Mouse (Mus musculus) kidney, adult 11 months (tissue): ENCODE measurements around the gene Gipc3.
A peak's percentile ranks its signal among the peaks of the same experiment; 100 is the strongest.

Source experiments
- DNase-seq: peaks from one replicate; pipeline ENCODE4 v3.0.0; 2022

The Gipc3 gene

GRCm38 (mm10) chr10:81319741-81320549 lies 23.1 kb downstream of the Gipc3 start:
- peak; percentile 56 for DNase-seq

- no peak for DNase-seq
Observed at GRCm38 (mm10) chr10:81319330-81319699, 23.8 kb downstream of the Gipc3 start.

- DNase-seq: peak; percentile 49
Observed at GRCm38 (mm10) chr10:81318589-81319329, 24.3 kb downstream of the Gipc3 start.

- DNase-seq: peak; percentile 78
Observed at GRCm38 (mm10) chr10:81317273-81317672, 25.8 kb downstream of the Gipc3 start.

GRCm38 (mm10) chr10:81316338-81317060 lies 26.6 kb downstream of the Gipc3 start:
- no peak for DNase-seq

GRCm38 (mm10) chr10:81315587-81315986 lies 27.5 kb downstream of the Gipc3 start:
- no peak for DNase-seq

- DNase-seq: no peak
Observed at GRCm38 (mm10) chr10:81314201-81314600, 28.9 kb downstream of the Gipc3 start.

- DNase-seq: no peak
Observed at GRCm38 (mm10) chr10:81313581-81313980, 29.5 kb downstream of the Gipc3 start.

GRCm38 (mm10) chr10:81309571-81309970 lies 33.5 kb downstream of the Gipc3 start:
- DNase-seq: no peak

GRCm38 (mm10) chr10:81306837-81307682 lies 36.0 kb downstream of the Gipc3 start:
- DNase-seq: no peak

GRCm38 (mm10) chr10:81306173-81306668 lies 36.8 kb downstream of the Gipc3 start:
- DNase-seq: no peak

- DNase-seq: no peak
Observed at GRCm38 (mm10) chr10:81305663-81306062, 37.4 kb downstream of the Gipc3 start.

GRCm38 (mm10) chr10:81304597-81305238 lies 38.3 kb downstream of the Gipc3 start:
- DNase-seq: no peak

- DNase-seq: no peak
Observed at GRCm38 (mm10) chr10:81303761-81304160, 39.3 kb downstream of the Gipc3 start.

GRCm38 (mm10) chr10:81303258-81303657 lies 39.8 kb downstream of the Gipc3 start:
- no peak for DNase-seq

GRCm38 (mm10) chr10:81302781-81303218 lies 40.3 kb downstream of the Gipc3 start:
- no peak for DNase-seq

GRCm38 (mm10) chr10:81302288-81302687 lies 40.8 kb downstream of the Gipc3 start:
- DNase-seq: no peak

GRCm38 (mm10) chr10:81301321-81301720 lies 41.7 kb downstream of the Gipc3 start:
- no peak for DNase-seq

- DNase-seq: peak; percentile 88
Observed at GRCm38 (mm10) chr10:81300352-81300907, 42.6 kb downstream of the Gipc3 start.

- DNase-seq: peak; percentile 84
Observed at GRCm38 (mm10) chr10:81299585-81300351, 43.3 kb downstream of the Gipc3 start.
